Comparison of ENCODE assay signal across 22 mouse cellular contexts in the genomic region with DNA sequence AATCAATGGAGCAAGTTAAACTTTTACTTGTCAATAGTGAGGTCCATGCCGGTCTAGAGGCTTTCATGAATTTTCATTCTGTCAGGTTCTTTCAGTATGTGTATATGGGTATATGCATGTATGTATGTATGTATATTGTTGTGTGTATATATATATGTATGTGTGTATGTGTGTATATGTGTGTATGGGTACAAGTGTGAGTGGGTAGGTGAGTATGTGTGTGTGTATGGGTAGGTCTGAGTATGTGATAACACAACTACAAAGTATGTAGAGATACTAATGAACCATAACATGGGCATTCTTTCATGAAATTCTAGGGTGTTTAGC.
DNase-seq lines count a peak whose midpoint lies in the region; ATAC-seq and TF ChIP-seq lines count a peak whose summit lies in the region.
"Had no signal": no experiment of that assay in that cellular context is flagged by ENCODE, and none has a peak within 500 bp of the region (broad histone marks: within the 10 kb centered on the region; RNA-seq: fewer than 3 reads in every experiment).

No protein-coding gene starts in this region.

- no peaks in the 10 kb centered on the region for H3K4me1 ChIP-seq in intestine, embryonic 14.5 days (replicated peaks; ENCODE audit: control insufficient read depth, insufficient read depth, low read length)
- H3K4me1 ChIP-seq in intestine, embryonic 16.5 days (ENCODE audit: control insufficient read depth, insufficient read depth, low read length) = no peaks in the 10 kb centered on the region
- no peaks in the 10 kb centered on the region for H3K4me1 ChIP-seq in liver, embryonic 15.5 days (replicated peaks)
- no peaks in the 10 kb centered on the region for H3K4me1 ChIP-seq in liver, embryonic 11.5 days (replicated peaks; ENCODE audit: control insufficient read depth, insufficient read depth, low read length)
- no peaks in the 10 kb centered on the region for H3K4me1 ChIP-seq in lung, postnatal 0 days (ENCODE audit: insufficient read depth, low read depth, low read length)
- H3K4me1 ChIP-seq: embryonic facial prominence, embryonic 10.5 days; embryonic facial prominence, embryonic 12.5 days; forebrain, embryonic 13.5 days; forebrain, embryonic 15.5 days had no signal

- TF ChIP-seq CTCF in lung, postnatal 0 days (IDR thresholded peaks at IDR 0.05) = no peak

- no peaks in the 10 kb centered on the region for H3K27me3 ChIP-seq in intestine, embryonic 14.5 days (replicated peaks; ENCODE audit: control insufficient read depth, insufficient read depth, low read length)
- H3K27me3 ChIP-seq in intestine, embryonic 16.5 days (replicated peaks; ENCODE audit: control insufficient read depth, insufficient read depth, low read length) = no peaks in the 10 kb centered on the region
- H3K27me3 ChIP-seq in liver, embryonic 15.5 days = no peaks in the 10 kb centered on the region
- no peaks in the 10 kb centered on the region for H3K27me3 ChIP-seq in liver, embryonic 11.5 days (replicated peaks; ENCODE audit: control insufficient read depth, insufficient read depth, low read length)
- no peaks in the 10 kb centered on the region for H3K27me3 ChIP-seq in lung, postnatal 0 days (replicated peaks; ENCODE audit: insufficient read depth, low read length)
- H3K27me3 ChIP-seq: CH12.LX; embryonic facial prominence, embryonic 12.5 days; forebrain, embryonic 13.5 days; forebrain, embryonic 15.5 days had no signal

- peak; percentile 64; the same call in 1 of the 2 replicates for ATAC-seq in intestine, embryonic 14.5 days (replicated peaks; ENCODE audit: low FRiP score, low TSS enrichment, low read depth)
- ATAC-seq in intestine, embryonic 16.5 days = no peak
- peak; percentile 16; the same call in 1 of the 2 replicates for ATAC-seq in liver, embryonic 15.5 days (ENCODE audit: insufficient read depth)
- ATAC-seq in liver, embryonic 11.5 days (replicated peaks; ENCODE audit: low FRiP score) = no peak; the same call in 1 of the 2 replicates
- 0 out of 2 replicates have a peak, but pooled peaks have one; percentile 28 for ATAC-seq in lung, postnatal 0 days
- ATAC-seq: activated CD4-positive, CD25-positive, alpha-beta regulatory T cell, adult 4 months; CD4-positive, CD25-positive, alpha-beta regulatory T cell, adult 4 months; forebrain, embryonic 13.5 days; forebrain, embryonic 15.5 days; Patski had no signal

- H3K27ac ChIP-seq in intestine, embryonic 14.5 days (ENCODE audit: low read depth) = no peak overlapping the region
- no peak overlapping the region for H3K27ac ChIP-seq in intestine, embryonic 16.5 days (ENCODE audit: low read length)
- no peak overlapping the region for H3K27ac ChIP-seq in liver, embryonic 15.5 days (replicated peaks)
- H3K27ac ChIP-seq in liver, embryonic 11.5 days (ENCODE audit: low read depth, low read length) = no peak overlapping the region
- H3K27ac ChIP-seq in lung, postnatal 0 days (ENCODE audit: low read length) = no peak overlapping the region
- H3K27ac ChIP-seq: embryonic facial prominence, embryonic 10.5 days; embryonic facial prominence, embryonic 12.5 days; forebrain, embryonic 13.5 days; forebrain, embryonic 15.5 days had no signal

- no peak overlapping the region for H3K9ac ChIP-seq in intestine, embryonic 14.5 days (ENCODE audit: low read length)
- H3K9ac ChIP-seq in intestine, embryonic 16.5 days (ENCODE audit: low read depth, low read length) = no peak overlapping the region
- no peak overlapping the region for H3K9ac ChIP-seq in liver, embryonic 15.5 days
- no peak overlapping the region for H3K9ac ChIP-seq in liver, embryonic 11.5 days (ENCODE audit: low read depth, low read length)
- H3K9ac ChIP-seq in lung, postnatal 0 days (replicated peaks; ENCODE audit: low read depth) = no peak overlapping the region
- H3K9ac ChIP-seq: embryonic facial prominence, embryonic 12.5 days; forebrain, embryonic 13.5 days; forebrain, embryonic 15.5 days had no signal

- no peak for DNase-seq in intestine, embryonic 14.5 days (ENCODE audit: low spot score)
- DNase-seq in liver, embryonic 11.5 days (ENCODE audit: low spot score) = no peak
- DNase-seq in lung, postnatal 0 days (ENCODE audit: low spot score) = no peak
- no peak for DNase-seq in lung, postnatal 4 days
- DNase-seq: adrenal gland, adult 8-10 months; B cell, adult 2 months; cerebellum, adult 11-12 months; cerebellum, adult 2 months; cerebellum, adult 9-10 months; cerebellum, postnatal 10 days; cerebellum, postnatal 25 days had no signal

- H3K36me3 ChIP-seq in intestine, embryonic 14.5 days (ENCODE audit: control insufficient read depth, insufficient read depth, low read length) = no peaks in the 10 kb centered on the region
- no peaks in the 10 kb centered on the region for H3K36me3 ChIP-seq in intestine, embryonic 16.5 days (ENCODE audit: control insufficient read depth, insufficient read depth, low read length)
- H3K36me3 ChIP-seq in liver, embryonic 15.5 days (replicated peaks) = no peaks in the 10 kb centered on the region
- no peaks in the 10 kb centered on the region for H3K36me3 ChIP-seq in liver, embryonic 11.5 days (ENCODE audit: control insufficient read depth, insufficient read depth, low read length)
- H3K36me3 ChIP-seq in lung, postnatal 0 days (ENCODE audit: insufficient read depth, low read length) = no peaks in the 10 kb centered on the region
- H3K36me3 ChIP-seq: embryonic facial prominence, embryonic 10.5 days; embryonic facial prominence, embryonic 12.5 days; forebrain, embryonic 15.5 days; G1E had no signal

- TF ChIP-seq EP300 in lung, postnatal 0 days (IDR thresholded peaks at IDR 0.05) = no peak

- H3K9me3 ChIP-seq in intestine, embryonic 14.5 days (ENCODE audit: control insufficient read depth, low read length) = no peaks in the 10 kb centered on the region
- H3K9me3 ChIP-seq in intestine, embryonic 16.5 days (ENCODE audit: control insufficient read depth, low read length) = peaks cover 5% of the 10 kb centered on the region; the same call in 1 of the 2 replicates
- H3K9me3 ChIP-seq in liver, embryonic 15.5 days (replicated peaks) = no peaks in the 10 kb centered on the region
- H3K9me3 ChIP-seq in liver, embryonic 11.5 days (ENCODE audit: control insufficient read depth, low read length) = no peaks in the 10 kb centered on the region
- no peaks in the 10 kb centered on the region for H3K9me3 ChIP-seq in lung, postnatal 0 days (ENCODE audit: low read length)
- H3K9me3 ChIP-seq: embryonic facial prominence, embryonic 10.5 days; embryonic facial prominence, embryonic 12.5 days; forebrain, embryonic 13.5 days; forebrain, embryonic 15.5 days; G1E had no signal

- no peak overlapping the region for H3K4me3 ChIP-seq in intestine, embryonic 14.5 days (ENCODE audit: low read depth, low read length)
- no peak overlapping the region for H3K4me3 ChIP-seq in intestine, embryonic 16.5 days (ENCODE audit: low read length)
- H3K4me3 ChIP-seq in liver, embryonic 15.5 days (replicated peaks) = no peak overlapping the region
- H3K4me3 ChIP-seq in liver, embryonic 11.5 days (ENCODE audit: low read depth, low read length) = no peak overlapping the region
- no peak overlapping the region for H3K4me3 ChIP-seq in lung, postnatal 0 days (ENCODE audit: low read depth, low read length)
- H3K4me3 ChIP-seq: embryonic facial prominence, embryonic 10.5 days; embryonic facial prominence, embryonic 12.5 days; forebrain, embryonic 13.5 days; forebrain, embryonic 15.5 days had no signal

- no peak overlapping the region for H3K4me2 ChIP-seq in intestine, embryonic 14.5 days (ENCODE audit: low read length)
- H3K4me2 ChIP-seq in intestine, embryonic 16.5 days (ENCODE audit: low read depth, low read length) = no peak overlapping the region
- no peak overlapping the region for H3K4me2 ChIP-seq in liver, embryonic 15.5 days
- H3K4me2 ChIP-seq in liver, embryonic 11.5 days = no peak overlapping the region
- no peak overlapping the region for H3K4me2 ChIP-seq in lung, postnatal 0 days (replicated peaks; ENCODE audit: low read depth, low read length)
- H3K4me2 ChIP-seq: embryonic facial prominence, embryonic 12.5 days; forebrain, embryonic 13.5 days; forebrain, embryonic 15.5 days had no signal

- WGBS in intestine, embryonic 14.5 days = 73% methylated on average over 1 of the region's 1 CpGs
- 47% methylated on average over 1 of the region's 1 CpGs for whole genome bisulfite sequencing in intestine, embryonic 16.5 days
- WGBS in liver, embryonic 15.5 days (ENCODE audit: insufficient replicate concordance) = 60% methylated on average over 1 of the region's 1 CpGs
- WGBS in liver, embryonic 11.5 days = 80% methylated on average over 1 of the region's 1 CpGs
- WGBS in lung, postnatal 0 days = 64% methylated on average over 1 of the region's 1 CpGs

Comparison
In these comparisons a context has a peak if more than half of its experiments do, and no peak if none do; other contexts are left out.
1. ATAC-seq: peak in intestine, embryonic 14.5 days (single experiment), liver, embryonic 15.5 days (single experiment) and lung, postnatal 0 days (single experiment); none in intestine, embryonic 16.5 days (single experiment) and liver, embryonic 11.5 days (single experiment).